In genomic region chr5:64665064-64665463, GRCm38 (mm10) we compare ENCODE assay signal across 19 mouse cellular contexts.
"Had no signal": no experiment of that assay in that cellular context is flagged by ENCODE, and none has a peak within 500 bp of the region (broad histone marks: within the 10 kb centered on the region; RNA-seq: fewer than 3 reads in every experiment).

No protein-coding gene starts in this region.

- H3K4me2 ChIP-seq: kidney, embryonic 15.5 days; limb, embryonic 13.5 days; liver, embryonic 13.5 days; midbrain, embryonic 11.5 days; neural tube, embryonic 12.5 days; neural tube, embryonic 15.5 days; stomach, embryonic 15.5 days had no signal

- DNase-seq: layer of hippocampus, adult 9-11 months; liver; liver, embryonic 13.5 days; lung, adult 2 months; lung, postnatal 14 days; lung, postnatal 4 days; midbrain, embryonic 14.5 days; right cerebral cortex, adult 18-20 months; right cerebral cortex, postnatal 14 days; spleen, adult 18-20 months; thymus, postnatal 25 days had no signal

- H3K4me3 ChIP-seq: kidney, embryonic 15.5 days; layer of hippocampus, adult 2 months; limb, embryonic 10.5 days; limb, embryonic 13.5 days; liver, embryonic 13.5 days; neural tube, embryonic 12.5 days; neural tube, embryonic 15.5 days; stomach, embryonic 15.5 days had no signal

- H3K36me3 ChIP-seq: kidney, embryonic 15.5 days; limb, embryonic 10.5 days; limb, embryonic 13.5 days; liver, embryonic 13.5 days; neural tube, embryonic 12.5 days; neural tube, embryonic 15.5 days; stomach, embryonic 15.5 days had no signal

- H3K27me3 ChIP-seq: kidney, embryonic 15.5 days; limb, embryonic 13.5 days; neural tube, embryonic 12.5 days; neural tube, embryonic 15.5 days; stomach, embryonic 15.5 days had no signal
